Mouse (Mus musculus) gastrocnemius, postnatal 14 days (tissue): ENCODE data around the gene Runx2. TPM values are rescaled to one million over a fixed set of nuclear protein-coding genes. Genes with fewer than 3 reads are reported as not detected.
A peak's percentile ranks its signal among the peaks of the same experiment; 100 is the strongest.

ENCODE experiments used
- DNase-seq: peaks from one replicate; pipeline ENCODE4 v3.0.0; 2021; ENCODE audit warnings: mixed read lengths
- intact Hi-C: fragments of 180-260 bp; cut with DNase I; formaldehyde crosslinking; loops from one replicate; pipeline ENCODE4 v1.15.1; 2025; ENCODE audit warnings: low total_unique reads
- total RNA-seq, 2 experiments: library from RNA; stranded (reverse); gene quantifications; 2 replicates each; pipeline ENCODE4 v1.2.3; 2021

Runx2 gene
- total RNA-seq, 2 experiments from 2014 or later, result 0.25 to 0.38 TPM

DNA sequence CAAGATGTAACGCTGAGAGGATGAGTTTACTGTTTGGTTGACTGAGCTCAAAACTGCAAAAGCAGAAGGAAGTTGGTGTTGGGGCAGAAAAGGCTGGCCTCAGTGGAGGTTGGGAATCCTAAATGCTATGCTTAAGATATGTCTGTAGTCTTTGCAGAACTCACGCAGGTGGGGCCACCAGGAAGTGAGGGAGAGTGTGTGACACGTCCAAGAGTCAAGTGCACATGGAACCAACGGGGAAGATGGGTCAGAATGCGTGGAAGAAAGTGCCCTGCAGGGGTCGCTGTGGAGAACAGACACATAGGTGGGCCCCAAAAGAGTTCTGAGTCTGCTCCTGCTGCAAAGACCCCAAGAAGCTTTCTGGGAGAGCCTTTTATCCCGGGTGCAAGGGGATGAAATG, 141.8 kb downstream of the Runx2 start:
- intact Hi-C loops, result no loop called here
- no peak for DNase-seq

DNA sequence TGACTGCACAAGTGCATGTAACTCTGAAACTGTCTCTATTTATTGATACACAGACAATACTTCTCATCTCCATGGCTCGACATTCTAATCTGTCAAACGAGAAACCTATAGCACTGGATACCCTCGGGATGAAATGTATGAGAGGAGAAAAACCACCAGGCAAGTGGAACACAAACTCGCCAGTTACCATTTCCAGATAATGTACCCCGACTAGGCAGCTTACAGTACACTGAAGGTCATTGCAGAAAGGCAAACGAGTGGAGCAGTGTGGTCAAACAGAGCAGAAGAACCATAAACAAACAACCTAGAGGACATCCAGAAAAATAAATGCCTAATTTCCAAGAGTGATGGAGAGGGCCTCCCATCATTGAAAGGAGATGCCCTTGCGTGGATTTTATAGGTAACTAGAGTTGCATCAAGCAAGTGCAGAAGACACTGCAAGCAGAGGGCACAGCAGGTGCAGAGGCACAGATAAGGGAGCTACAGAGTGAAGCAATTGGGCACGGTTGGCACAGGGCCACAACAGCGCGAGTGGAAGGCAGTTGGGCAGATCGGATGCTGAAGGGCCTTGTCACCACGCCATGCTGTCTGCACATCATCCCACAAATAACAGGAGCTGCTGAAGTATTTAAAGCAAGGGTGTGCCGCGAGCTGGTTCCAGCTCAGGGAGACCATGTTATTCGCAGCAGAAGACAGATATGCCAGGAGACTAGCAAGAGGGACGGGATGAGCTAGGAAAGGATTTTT, 142.5 kb downstream of the Runx2 start:
- intact Hi-C loops, result no loop called here
- peak; percentile 55 for DNase-seq

GRCm38 (mm10) chr17:44669985-44670384, 144.6 kb downstream of the Runx2 start:
- intact Hi-C loops, result loop anchor here (10.0 kb wide), 1 partner anchor 65 kb away; no protein-coding TSS in a partner anchor
- no peak for DNase-seq

DNA sequence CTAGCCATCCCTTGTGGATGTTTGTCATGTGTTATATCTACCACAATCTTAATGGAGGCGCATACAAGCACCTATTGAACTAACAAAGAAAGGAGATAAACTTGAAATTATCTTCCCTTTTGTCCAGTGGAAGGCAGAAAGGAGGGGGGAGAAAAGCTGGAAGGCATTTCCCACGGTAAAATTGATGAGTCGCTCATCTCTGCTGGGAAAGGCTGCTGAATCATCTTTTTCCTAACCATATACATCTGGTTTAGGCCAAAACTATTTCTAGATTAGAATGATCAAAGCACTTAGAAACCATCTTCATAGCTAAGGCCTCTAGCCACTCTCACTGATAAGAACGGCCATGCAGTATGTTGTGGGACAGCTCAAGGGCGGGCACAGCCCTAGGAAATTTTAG, 147.3 kb downstream of the Runx2 start:
- intact Hi-C loops, result loop anchor here (10.0 kb wide), 1 partner anchor 67 kb away; no protein-coding TSS in a partner anchor
- DNase-seq, result no peak

GRCm38 (mm10) chr17:44663872-44664271, 150.7 kb downstream of the Runx2 start:
- no peak for DNase-seq
- intact Hi-C loops, result loop anchor here (10.0 kb wide), 1 partner anchor 71 kb away; no protein-coding TSS in a partner anchor

DNA sequence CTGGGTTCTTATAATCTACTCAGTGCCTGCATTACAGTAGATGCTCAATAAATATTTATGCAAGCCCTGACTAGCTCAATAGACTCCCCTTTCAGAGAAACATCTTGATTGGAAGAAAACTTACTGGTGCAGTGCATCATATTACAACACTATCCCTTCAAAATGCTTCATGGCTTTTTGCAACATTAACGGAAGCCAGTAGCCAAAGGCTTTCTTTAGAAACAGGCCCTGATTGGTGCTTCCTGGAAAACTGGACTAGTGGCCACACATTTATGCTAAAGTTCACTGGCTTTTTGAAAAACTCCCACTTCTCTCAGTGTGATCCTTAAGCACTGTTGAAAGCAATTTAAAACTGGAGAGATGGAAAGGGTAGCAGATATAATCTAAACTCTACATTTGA, 151.4 kb downstream of the Runx2 start:
- DNase-seq, result no peak
- intact Hi-C loops, result loop anchor here (10.0 kb wide), 1 partner anchor 72 kb away; no protein-coding TSS in a partner anchor

GRCm38 (mm10) chr17:44662080-44662706, 152.4 kb downstream of the Runx2 start:
- intact Hi-C loops, result loop anchor here (10.0 kb wide), 1 partner anchor 73 kb away; no protein-coding TSS in a partner anchor
- DNase-seq, result no peak

DNA sequence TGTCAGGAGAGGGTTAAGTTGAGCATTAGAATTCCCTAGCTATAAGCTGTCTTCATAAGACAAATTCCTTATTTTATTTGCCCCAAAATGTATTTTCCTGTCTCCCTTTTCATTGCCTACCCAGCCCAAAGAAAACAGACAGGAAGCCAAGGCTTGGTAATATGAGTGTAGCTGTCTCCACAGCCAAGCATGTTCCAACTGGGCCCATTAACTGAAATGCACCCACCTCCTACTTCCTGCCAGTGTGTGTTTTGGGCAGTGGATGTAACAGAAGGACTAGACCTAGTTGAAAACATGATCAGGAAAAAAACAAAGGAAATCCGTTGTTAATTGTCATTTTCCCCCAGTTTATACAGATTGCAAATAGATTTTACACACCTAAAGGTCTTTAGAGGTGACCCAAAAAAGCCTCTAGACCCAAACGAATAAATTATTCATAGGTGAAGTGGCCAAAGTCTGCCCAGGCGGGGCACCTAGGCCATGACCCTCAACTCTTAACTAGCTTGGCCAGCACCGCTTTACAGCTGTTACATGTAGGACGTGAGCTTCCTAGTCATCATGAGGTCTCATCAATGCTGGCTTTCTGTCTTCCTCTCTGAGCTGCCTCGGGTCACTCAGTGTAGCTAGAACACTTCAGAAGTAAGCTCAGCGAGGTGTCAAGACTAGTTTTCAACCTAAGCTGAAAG, 154.3 kb downstream of the Runx2 start:
- intact Hi-C loops, result loop anchor here (10.0 kb wide), 1 partner anchor 75 kb away; no protein-coding TSS in a partner anchor
- no peak for DNase-seq

GRCm38 (mm10) chr17:44654503-44654902, 160.1 kb downstream of the Runx2 start:
- intact Hi-C loops, result no loop called here
- no peak for DNase-seq

GRCm38 (mm10) chr17:44653081-44653480, 161.5 kb downstream of the Runx2 start:
- intact Hi-C loops, result no loop called here
- no peak for DNase-seq

DNA sequence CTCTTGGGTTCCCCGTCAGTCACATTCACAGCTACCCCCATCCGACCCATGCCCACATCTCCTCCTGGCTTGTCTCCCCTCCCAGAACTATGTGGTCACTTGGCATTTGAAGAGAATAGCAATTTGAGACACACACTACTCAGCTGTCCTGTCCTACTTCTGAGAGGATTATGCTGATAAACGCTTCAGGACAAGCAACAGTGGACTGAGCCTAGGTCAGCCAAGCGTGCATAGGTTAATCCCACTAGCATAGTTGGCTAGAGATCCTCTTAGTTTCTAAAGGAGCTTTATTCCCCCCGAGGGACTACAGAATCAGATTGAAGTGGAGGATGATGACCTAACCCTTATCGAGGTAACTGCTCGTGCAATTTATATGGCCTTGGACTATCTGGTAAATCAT, 162.5 kb downstream of the Runx2 start:
- no peak for DNase-seq
- intact Hi-C loops, result no loop called here

- no peak for DNase-seq
- intact Hi-C loops, result no loop called here
These were observed 163.0 kb downstream of the Runx2 start for GRCm38 (mm10) chr17:44651613-44652012.

DNA sequence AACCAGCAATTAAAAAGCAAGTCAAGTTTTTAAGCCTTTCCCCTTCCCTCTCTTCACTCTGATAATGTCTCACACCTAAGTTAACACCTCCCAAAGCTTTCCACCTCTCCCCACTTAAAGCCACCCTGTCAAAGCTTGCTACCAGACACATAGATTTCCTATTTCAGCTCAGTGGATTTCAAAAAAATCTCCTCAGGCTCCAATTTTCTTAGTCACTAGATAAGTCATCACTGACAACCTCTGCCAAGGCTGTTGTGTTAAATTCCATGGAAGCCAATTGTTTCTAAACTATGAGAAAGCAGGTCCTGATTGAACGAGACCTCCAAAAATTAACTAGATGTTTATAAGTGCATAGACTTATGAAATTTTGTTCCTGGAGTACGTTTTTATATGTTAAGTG, 164.2 kb downstream of the Runx2 start:
- intact Hi-C loops, result no loop called here

DNA sequence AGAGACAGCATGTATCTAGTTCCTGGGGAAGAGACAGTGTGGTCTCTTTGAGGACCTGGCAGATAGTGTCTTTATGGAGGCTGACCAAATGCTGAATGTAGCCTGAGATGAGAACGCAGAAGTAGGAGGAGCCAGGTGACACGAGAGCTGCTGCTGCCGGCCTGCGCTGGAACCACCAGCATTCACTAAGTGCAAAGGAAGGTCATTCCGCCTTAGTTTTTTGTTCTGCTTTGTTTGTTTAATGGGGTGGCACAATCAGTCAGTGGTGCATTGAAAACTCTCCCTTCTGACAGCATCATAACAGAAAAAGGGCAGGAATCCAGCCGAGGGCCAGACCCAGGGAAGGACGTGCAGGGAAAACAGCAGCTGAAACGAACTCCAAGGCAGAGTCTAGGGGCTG, 165.5 kb downstream of the Runx2 start:
- intact Hi-C loops, result no loop called here

More for the DNA sequence above, 164.2 kb downstream of the Runx2 start:
- no peak for DNase-seq

DNA sequence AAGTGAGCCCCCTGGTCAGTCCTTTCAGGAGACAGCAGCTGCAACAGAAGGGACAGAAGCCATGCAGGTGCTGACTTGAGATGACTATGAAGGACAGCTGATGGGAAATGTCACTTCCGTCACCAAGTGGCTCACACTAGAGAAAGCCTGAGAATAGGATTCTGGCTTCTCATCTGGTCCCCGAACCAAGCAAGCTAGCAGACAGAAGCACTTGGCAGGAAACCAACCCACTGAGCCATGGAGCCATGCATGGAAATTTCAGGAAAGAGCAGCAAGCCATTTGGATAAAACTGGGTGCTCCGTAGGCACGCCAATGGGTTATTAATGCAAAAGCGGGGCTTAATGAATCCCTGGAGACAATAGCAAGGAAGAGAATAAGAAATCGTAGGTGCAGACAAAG, 166.7 kb downstream of the Runx2 start:
- no peak for DNase-seq
- intact Hi-C loops, result no loop called here

More for the DNA sequence above, 165.5 kb downstream of the Runx2 start:
- DNase-seq, result no peak

GRCm38 (mm10) chr17:44645146-44645545, 169.5 kb downstream of the Runx2 start:
- intact Hi-C loops, result no loop called here
- no peak for DNase-seq

- intact Hi-C loops, result no loop called here
- DNase-seq, result no peak
These were observed 171.3 kb downstream of the Runx2 start for GRCm38 (mm10) chr17:44643260-44643659.

GRCm38 (mm10) chr17:44642126-44642525, 172.5 kb downstream of the Runx2 start:
- DNase-seq, result no peak
- intact Hi-C loops, result no loop called here

DNA sequence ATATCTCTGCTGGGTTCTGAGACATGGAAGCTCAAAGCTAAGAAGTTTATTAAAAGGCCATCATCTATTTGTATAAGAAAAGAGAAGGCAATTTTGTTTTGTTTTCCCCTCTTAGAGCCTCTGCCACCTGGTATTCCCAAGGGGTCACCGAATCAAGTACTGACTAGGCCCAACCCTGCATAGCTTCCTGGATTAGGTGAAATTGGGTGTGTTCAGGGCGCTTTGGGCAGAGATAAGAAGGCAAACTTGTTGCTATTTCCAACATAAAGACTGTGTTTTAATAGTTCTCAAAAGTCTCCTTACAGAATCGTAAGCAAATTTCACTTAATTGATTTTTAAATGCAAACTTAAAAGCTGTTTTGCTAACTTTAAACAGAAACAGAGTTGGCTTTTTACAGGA, 173.7 kb downstream of the Runx2 start:
- intact Hi-C loops, result no loop called here
- no peak for DNase-seq

DNA sequence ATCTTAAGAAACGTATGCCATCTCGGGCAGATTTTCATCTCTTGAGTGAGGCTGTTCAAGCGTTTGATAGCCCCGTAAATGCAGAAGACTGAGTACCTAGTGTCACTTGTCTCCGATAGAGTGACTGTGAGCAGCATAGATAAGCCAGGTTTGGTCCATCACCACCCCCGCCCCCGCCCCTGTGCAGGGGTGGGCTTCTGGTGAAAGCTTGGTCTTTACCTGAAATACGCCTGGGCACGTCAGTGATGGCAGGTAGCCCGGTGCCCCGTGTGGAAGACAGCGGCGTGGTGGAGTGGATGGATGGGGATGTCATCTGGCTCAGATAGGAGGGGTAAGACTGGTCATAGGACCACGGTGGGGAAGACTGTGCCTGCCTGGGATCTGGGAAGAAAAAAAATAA, 175.2 kb downstream of the Runx2 start:
- no peak for DNase-seq
- intact Hi-C loops, result no loop called here
